Mouse (Mus musculus) thymus, postnatal 4 days (tissue): ENCODE results near the gene Tmem216.
"Not testable (repeated sequence)": the region's sequence is repeated elsewhere in the genome, so short reads cannot be mapped to it uniquely, and the experiment has no call there.

Experiments used
- DNase-seq: peaks from one replicate; pipeline ENCODE4 v3.0.0; 2021

Gene Tmem216

GRCm38 (mm10) chr19:10564278-10564677 is 8.2 kb upstream of the Tmem216 start:
- DNase-seq = no peak

- DNase-seq = no peak
These were observed 6.3 kb upstream of the Tmem216 start for GRCm38 (mm10) chr19:10562351-10562750.

- no peak for DNase-seq
These were observed 5.7 kb upstream of the Tmem216 start for GRCm38 (mm10) chr19:10561558-10562314.

GRCm38 (mm10) chr19:10560108-10560507 is 4.1 kb upstream of the Tmem216 start:
- DNase-seq = no peak

GRCm38 (mm10) chr19:10557837-10558375 is 1.9 kb upstream of the Tmem216 start:
- DNase-seq = not testable (repeated sequence)

GRCm38 (mm10) chr19:10557430-10557829 is 1.4 kb upstream of the Tmem216 start:
- DNase-seq = no peak

GRCm38 (mm10) chr19:10557001-10557400 is 963 bp upstream of the Tmem216 start:
- no peak for DNase-seq

GRCm38 (mm10) chr19:10539454-10539853 is 16.6 kb downstream of the Tmem216 start:
- no peak for DNase-seq

GRCm38 (mm10) chr19:10530082-10530481 is 26.0 kb downstream of the Tmem216 start:
- DNase-seq = peak; percentile 22

GRCm38 (mm10) chr19:10525910-10526309 is 30.1 kb downstream of the Tmem216 start, which contains the start of gene Sdhaf2:
Gene Sdhaf2 (minus strand): TSS chr19:10526142.
- no peak for DNase-seq

- DNase-seq = peak; percentile 92
These were observed 30.7 kb downstream of the Tmem216 start, which contains the start of gene Cpsf7 for GRCm38 (mm10) chr19:10525106-10525901. Gene Cpsf7 (plus strand): TSS chr19:10525266.

- DNase-seq = no peak
These were observed 31.3 kb downstream of the Tmem216 start for GRCm38 (mm10) chr19:10524784-10525105.

GRCm38 (mm10) chr19:10523483-10524080 is 32.5 kb downstream of the Tmem216 start:
- DNase-seq = no peak

GRCm38 (mm10) chr19:10521926-10522325 is 34.1 kb downstream of the Tmem216 start:
- no peak for DNase-seq

GRCm38 (mm10) chr19:10520355-10520754 is 35.7 kb downstream of the Tmem216 start:
- DNase-seq = no peak

- DNase-seq = no peak
These were observed 45.2 kb downstream of the Tmem216 start for GRCm38 (mm10) chr19:10510759-10511330.

GRCm38 (mm10) chr19:10502571-10502970 is 53.5 kb downstream of the Tmem216 start:
- DNase-seq = peak; percentile 66

GRCm38 (mm10) chr19:10500581-10500980 is 55.5 kb downstream of the Tmem216 start:
- DNase-seq = no peak

GRCm38 (mm10) chr19:10497512-10498160 is 58.4 kb downstream of the Tmem216 start:
- no peak for DNase-seq

- no peak for DNase-seq
These were observed 59.1 kb downstream of the Tmem216 start for GRCm38 (mm10) chr19:10496976-10497375.

GRCm38 (mm10) chr19:10495670-10496069 is 60.4 kb downstream of the Tmem216 start:
- no peak for DNase-seq

- peak; percentile 40 for DNase-seq
These were observed 69.7 kb downstream of the Tmem216 start for GRCm38 (mm10) chr19:10486264-10486738.
